Mouse (Mus musculus) heart, embryonic 16.5 days (tissue): ENCODE measurements at regions not wholly inside any gene's neighbourhood (a gene's known extent, or its start where the extent isn't known, plus 50 kb on each side); places are given as distances from the start of the nearest gene placed in this dataset.

ENCODE experiments used
- ATAC-seq: fragments of 200-750 bp; cut with Nextera tagmentation; replicated peaks from 2 replicates; pipeline ENCODE4 v1.8.0; 2017; ENCODE audit warnings: moderate number of reproducible peaks; ENCODE audit not compliant: insufficient read depth, low FRiP score; ENCODE audit errors: extremely low read depth
- H3K27ac ChIP-seq: fragments of 300-500 bp; sonication (generic); 2 replicates; pipeline ENCODE4 v1.5.1; 2014; ENCODE audit warnings: mild to moderate bottlenecking, low read length, control low read depth, moderate library complexity
- H3K27me3 ChIP-seq: fragments of 300-500 bp; sonication (generic); 2 replicates; pipeline ENCODE4 v1.6.1; 2014; ENCODE audit warnings: low read length, mixed read lengths; ENCODE audit not compliant: control insufficient read depth, insufficient read depth
- H3K36me3 ChIP-seq: fragments of 300-500 bp; sonication (generic); 2 replicates; pipeline ENCODE4 v1.6.1; 2014; ENCODE audit not compliant: control insufficient read depth, insufficient read depth
- H3K4me1 ChIP-seq: fragments of 300-500 bp; sonication (generic); 2 replicates; pipeline ENCODE4 v1.6.1; 2014; ENCODE audit warnings: low read length, mixed read lengths; ENCODE audit not compliant: control insufficient read depth, insufficient read depth
- H3K4me2 ChIP-seq: fragments of 300-500 bp; sonication (generic); 2 replicates; pipeline ENCODE4 v1.6.1; 2014; ENCODE audit warnings: low read depth, mild to moderate bottlenecking, control low read depth, low read length
- H3K4me3 ChIP-seq: fragments of 300-500 bp; sonication (generic); 2 replicates; pipeline ENCODE4 v1.5.1; 2014; ENCODE audit warnings: mild to moderate bottlenecking, control low read depth, low read length
- H3K9ac ChIP-seq: fragments of 300-500 bp; sonication (generic); 2 replicates; pipeline ENCODE4 v1.6.1; 2014; ENCODE audit warnings: low read length, control low read depth
- H3K9me3 ChIP-seq: fragments of 300-500 bp; sonication (generic); replicated peaks from 2 replicates; pipeline ENCODE4 v1.6.1; 2016; ENCODE audit warnings: low read length; ENCODE audit not compliant: control insufficient read depth
- WGBS: fragments of 180-500 bp; shearing (Covaris S2); extraction: QIAGEN DNeasy Blood & Tissue Kit; methylation state at CpG from one replicate; pipeline ENCODE4 v1.1.7; 2014; 5-methylcytosine and 5-hydroxymethylcytosine counted together

- H3K9me3 ChIP-seq = no peaks in the 10 kb centered on the region
- H3K36me3 ChIP-seq = no peaks in the 10 kb centered on the region
- H3K4me1 ChIP-seq = peaks cover 20% of the 10 kb centered on the region
- WGBS = 66% methylated on average over 9 of the region's 9 CpGs
- no peak overlapping the region for H3K4me3 ChIP-seq
- no peak for ATAC-seq
- no peak overlapping the region for H3K4me2 ChIP-seq
- 0 out of 2 replicates have a peak overlapping the region, but pooled peaks have one; percentile 9 for H3K9ac ChIP-seq
- H3K27me3 ChIP-seq = no peaks in the 10 kb centered on the region
- H3K27ac ChIP-seq = no peak overlapping the region; the same call in 1 of the 2 replicates
Observed at GRCm38 (mm10) chr9:56547291-56547977, 129.0 kb downstream of the Hmg20a start.

DNA sequence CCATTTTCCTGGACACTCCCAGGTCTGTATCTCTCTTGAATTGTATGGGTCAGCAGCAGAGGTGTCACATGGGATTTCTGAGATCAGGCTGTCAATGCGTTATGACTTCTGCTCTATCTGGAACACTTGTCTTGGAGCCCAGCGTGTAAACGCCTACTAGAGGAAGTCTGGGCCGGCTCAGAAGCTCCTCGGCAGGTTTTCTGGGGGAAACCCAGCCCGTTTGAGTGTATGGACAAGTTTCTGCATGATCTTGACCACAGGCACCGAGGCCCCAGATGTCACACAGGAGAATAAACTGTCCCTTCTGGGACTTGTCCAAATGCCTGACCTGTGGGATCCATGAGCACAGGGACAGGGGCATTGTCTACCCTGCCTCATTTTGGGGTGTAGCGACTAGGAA, 131.4 kb downstream of the Hmg20a start:
- no peak overlapping the region for H3K9ac ChIP-seq
- H3K4me1 ChIP-seq = peaks cover 23% of the 10 kb centered on the region
- no peaks in the 10 kb centered on the region for H3K27me3 ChIP-seq
- no peak for ATAC-seq
- H3K27ac ChIP-seq = no peak overlapping the region
- H3K4me2 ChIP-seq = no peak overlapping the region
- no peaks in the 10 kb centered on the region for H3K36me3 ChIP-seq
- 48% methylated on average over 8 of the region's 8 CpGs for WGBS
- H3K4me3 ChIP-seq = no peak overlapping the region
- H3K9me3 ChIP-seq = no peaks in the 10 kb centered on the region

DNA sequence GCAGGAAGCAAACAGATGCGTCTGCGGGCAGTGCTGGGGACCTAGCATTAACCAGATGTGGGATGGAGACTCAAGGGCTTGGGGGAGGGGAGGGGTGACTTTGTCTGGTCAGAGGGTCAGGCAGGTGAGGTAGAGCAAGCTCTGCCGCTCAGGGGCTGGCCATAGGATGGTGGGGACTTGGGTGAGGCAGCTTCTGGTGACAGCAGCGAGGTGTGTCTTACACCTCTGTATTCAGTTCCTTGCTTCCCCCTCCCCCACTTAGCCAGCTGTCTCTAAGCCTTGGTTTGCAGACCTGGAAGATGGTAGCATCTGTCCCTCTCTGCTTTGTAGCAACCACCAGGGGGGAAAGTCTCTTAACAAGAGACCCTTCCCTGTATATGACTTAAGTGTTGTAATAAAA, 131.8 kb downstream of the Hmg20a start:
- Histone ChIP-seq H3K36me3 (no peaks in the 10 kb centered on the region), H3K9ac (no peak overlapping the region), H3K4me3 (no peak overlapping the region), H3K4me2 (no peak overlapping the region), H3K4me1 (peaks cover 21% of the 10 kb centered on the region), H3K9me3 (no peaks in the 10 kb centered on the region), H3K27me3 (no peaks in the 10 kb centered on the region), H3K27ac (no peak overlapping the region)
- 57% methylated on average over 4 of the region's 4 CpGs for WGBS
- no peak for ATAC-seq

DNA sequence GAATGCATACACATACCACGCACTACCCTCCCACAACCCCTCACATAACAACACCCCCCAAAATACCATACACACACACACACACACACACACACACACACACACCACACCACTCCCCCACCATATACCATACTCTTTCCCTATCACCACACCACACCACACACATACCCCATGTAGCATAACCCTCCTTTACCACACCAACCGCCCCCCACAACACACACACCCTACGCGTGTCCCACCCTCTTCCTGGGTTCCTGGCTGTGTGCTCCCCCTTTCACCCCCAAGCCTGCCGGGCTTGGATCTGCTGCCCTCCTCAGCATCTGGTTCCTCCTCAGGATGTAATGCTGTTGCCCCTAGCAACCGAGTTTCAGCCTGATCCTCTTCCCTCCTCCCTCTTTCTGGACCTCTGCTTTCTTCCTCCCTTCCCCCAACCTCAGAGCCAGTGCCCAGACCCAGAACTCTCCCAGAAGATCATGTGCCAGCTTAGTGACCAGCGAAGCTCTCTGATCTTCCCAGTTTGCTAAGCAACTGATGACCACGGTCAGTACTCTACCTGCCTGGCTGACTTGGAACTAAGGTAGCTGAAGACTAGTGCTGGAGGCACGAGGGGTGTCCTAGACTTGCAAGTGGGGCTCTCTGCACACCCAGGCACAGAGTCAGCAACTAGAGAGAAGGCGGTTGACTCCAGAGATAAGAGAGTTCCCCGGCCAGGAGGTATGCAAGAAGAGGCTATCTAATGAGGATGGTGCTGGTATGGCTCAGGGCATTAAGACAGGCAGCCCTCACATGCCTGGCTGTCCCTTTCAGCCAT, 133.2 kb downstream of the Hmg20a start:
- H3K4me1 ChIP-seq = peaks cover 14% of the 10 kb centered on the region
- WGBS = 53% methylated on average over 11 of the region's 11 CpGs
- H3K9me3 ChIP-seq = no peaks in the 10 kb centered on the region
- no peak overlapping the region for H3K4me3 ChIP-seq
- H3K36me3 ChIP-seq = no peaks in the 10 kb centered on the region
- no peak for ATAC-seq
- peak overlapping the region; percentile 6; the same call in 1 of the 2 replicates for H3K9ac ChIP-seq
- H3K27me3 ChIP-seq = no peaks in the 10 kb centered on the region
- H3K27ac ChIP-seq = no peak overlapping the region
- H3K4me2 ChIP-seq = no peak overlapping the region

- Histone ChIP-seq H3K9ac (peak overlapping the region; percentile 6; the same call in 1 of the 2 replicates), H3K27ac (peak overlapping the region; percentile 43), H3K36me3 (no peaks in the 10 kb centered on the region), H3K4me3 (no peak overlapping the region), H3K4me2 (no peak overlapping the region), H3K4me1 (peaks cover 14% of the 10 kb centered on the region), H3K9me3 (no peaks in the 10 kb centered on the region), H3K27me3 (no peaks in the 10 kb centered on the region)
- no peak for ATAC-seq
- 61% methylated on average over 6 of the region's 6 CpGs for WGBS
Observed at GRCm38 (mm10) chr9:56552187-56552686, 133.8 kb downstream of the Hmg20a start.

DNA sequence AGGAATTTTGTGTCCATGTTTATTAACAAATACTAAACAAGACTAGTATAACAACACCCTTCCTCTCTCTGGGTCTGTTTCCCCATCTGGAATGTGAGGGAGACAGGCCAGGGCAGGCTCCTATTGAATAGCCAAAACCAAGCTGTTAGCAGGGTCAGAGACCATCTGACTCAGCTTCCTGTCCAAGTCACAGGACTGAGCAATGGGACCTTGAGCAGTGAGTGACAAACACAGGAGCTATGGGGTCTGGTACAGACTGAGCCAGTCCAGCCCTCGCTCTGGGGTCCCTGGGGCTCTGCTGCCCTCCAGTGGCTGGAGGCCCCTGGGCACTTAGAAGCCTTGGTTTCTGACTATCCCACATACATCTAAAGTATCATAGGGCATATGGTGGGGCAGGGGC, 134.4 kb downstream of the Hmg20a start:
- Histone ChIP-seq H3K9ac (no peak overlapping the region), H3K36me3 (no peaks in the 10 kb centered on the region), H3K27ac (peak overlapping the region; percentile 43), H3K4me1 (peaks cover 14% of the 10 kb centered on the region), H3K9me3 (no peaks in the 10 kb centered on the region), H3K4me3 (no peak overlapping the region), H3K4me2 (no peak overlapping the region), H3K27me3 (no peaks in the 10 kb centered on the region)
- WGBS = 5% methylated on average over 1 of the region's 1 CpGs
- ATAC-seq = peak; percentile 90

DNA sequence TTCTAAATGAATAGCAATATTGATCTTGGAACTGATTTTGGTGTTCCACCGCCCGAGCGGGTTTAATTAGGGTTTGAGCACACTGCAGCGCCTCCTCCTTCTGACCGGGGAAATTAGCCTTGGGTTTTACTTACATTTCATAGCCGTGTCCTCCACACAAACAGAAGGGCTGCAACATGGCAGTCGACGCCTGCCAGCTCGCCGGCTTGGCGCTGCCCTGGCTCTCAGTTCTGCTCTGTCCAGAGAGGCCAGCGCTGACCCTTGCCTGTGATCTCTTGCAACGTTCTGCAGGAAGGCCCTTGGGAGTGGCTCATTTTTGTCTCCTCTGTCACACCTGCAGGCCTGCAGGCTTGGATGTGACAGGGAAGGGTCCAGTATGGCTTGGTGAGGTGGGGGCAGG, 135.2 kb downstream of the Hmg20a start:
- no peak for ATAC-seq
- Histone ChIP-seq H3K36me3 (no peaks in the 10 kb centered on the region), H3K4me3 (no peak overlapping the region), H3K4me2 (no peak overlapping the region), H3K27ac (no peak overlapping the region), H3K27me3 (no peaks in the 10 kb centered on the region), H3K4me1 (peaks cover 14% of the 10 kb centered on the region), H3K9ac (no peak overlapping the region), H3K9me3 (no peaks in the 10 kb centered on the region)
- WGBS = 74% methylated on average over 13 of the region's 13 CpGs

DNA sequence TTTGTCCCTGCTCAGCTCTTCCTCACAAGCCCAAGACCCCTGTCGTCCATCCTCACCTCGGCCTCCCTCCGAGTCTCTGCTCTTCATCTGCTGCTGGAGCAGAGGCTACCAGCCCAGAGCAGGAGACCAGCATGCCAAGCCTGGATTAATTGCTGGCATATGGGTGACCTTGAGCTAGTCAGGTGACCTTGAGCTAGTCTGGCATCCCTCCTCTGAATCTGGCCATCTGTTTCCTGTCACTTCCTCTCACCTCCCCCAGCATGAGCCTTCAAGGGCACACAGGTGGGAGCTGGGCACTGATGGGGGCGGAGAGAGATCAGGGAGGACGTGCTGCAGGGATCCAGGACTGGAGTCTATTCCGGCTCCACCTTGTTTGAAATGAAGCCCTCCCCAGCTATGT, 135.7 kb downstream of the Hmg20a start:
- no peak overlapping the region for H3K9ac ChIP-seq
- ATAC-seq = no peak
- H3K36me3 ChIP-seq = no peaks in the 10 kb centered on the region
- no peaks in the 10 kb centered on the region for H3K9me3 ChIP-seq
- no peak overlapping the region for H3K27ac ChIP-seq
- H3K4me1 ChIP-seq = peaks cover 14% of the 10 kb centered on the region
- 56% methylated on average over 6 of the region's 6 CpGs for WGBS
- H3K4me3 ChIP-seq = no peak overlapping the region
- no peaks in the 10 kb centered on the region for H3K27me3 ChIP-seq
- no peak overlapping the region for H3K4me2 ChIP-seq

DNA sequence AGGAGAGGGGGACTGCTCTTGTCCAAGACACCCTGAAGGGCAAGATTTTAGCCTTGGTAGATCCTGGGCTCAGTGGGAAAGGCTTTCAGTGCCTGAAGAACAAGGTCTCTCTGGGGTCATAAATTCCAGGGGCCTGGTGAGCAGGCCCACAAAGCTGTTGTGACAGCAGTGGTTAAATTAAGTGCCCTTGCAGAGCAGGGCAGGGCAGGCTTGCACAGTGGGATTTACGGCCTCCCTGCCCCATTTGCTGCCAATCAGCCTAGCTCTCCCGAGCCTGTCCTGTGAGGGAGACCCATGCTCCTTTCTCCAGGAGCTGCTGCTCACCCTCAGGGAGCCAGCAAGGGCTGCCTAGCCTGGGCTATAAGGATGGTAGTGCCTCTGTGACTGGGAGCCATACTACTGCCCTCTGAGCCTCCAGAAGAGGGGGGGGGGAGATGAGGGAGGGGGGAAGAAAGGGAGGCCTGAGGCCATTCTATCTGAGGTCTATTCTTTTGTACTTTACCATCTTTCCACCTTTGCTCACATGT, 141.3 kb downstream of the Hmg20a start:
- ATAC-seq = no peak; the same call in 1 of the 2 replicates
- 35% methylated on average over 2 of the region's 2 CpGs for WGBS
- Histone ChIP-seq H3K4me3 (no peak overlapping the region), H3K9ac (no peak overlapping the region), H3K27ac (no peak overlapping the region), H3K27me3 (no peaks in the 10 kb centered on the region), H3K9me3 (no peaks in the 10 kb centered on the region), H3K36me3 (no peaks in the 10 kb centered on the region), H3K4me2 (no peak overlapping the region), H3K4me1 (peaks cover 8% of the 10 kb centered on the region)
